Mouse (Mus musculus) stomach, postnatal 0 days (tissue): Measurements from ENCODE around the gene Slco3a1.

Source experiments
- CTCF ChIP-seq: IDR thresholded peaks from 2 replicates; pipeline ENCODE4 v1.5.1; 2016; ENCODE audit warnings: antibody characterized with exemption, low read depth, mild to moderate bottlenecking, moderate library complexity
- EP300 ChIP-seq: optimal IDR thresholded peaks from 2 replicates; pipeline ENCODE3; 2016; ENCODE audit warnings: antibody characterized with exemption

- TF ChIP-seq CTCF (no peak), EP300 (no peak)
These were observed 137.6 kb downstream of the Slco3a1 start for GRCm38 (mm10) chr7:74417009-74417408.
